Mouse (Mus musculus) embryonic facial prominence, embryonic 14.5 days (tissue): ENCODE measurements at regions not wholly inside any gene's neighbourhood (a gene's known extent, or its start where the extent isn't known, plus 50 kb on each side); places are given as distances from the start of the nearest gene placed in this dataset.

Experiments used
- ATAC-seq: fragments of 200-750 bp; cut with Nextera tagmentation; 2 replicates; pipeline ENCODE4 v1.8.0; 2017; ENCODE audit warnings: low read depth, moderate number of reproducible peaks, moderate TSS enrichment
- DNase-seq: peaks from one replicate; pipeline ENCODE4 v3.0.0-alpha.2; 2015; ENCODE audit warnings: low spot score
- H3K27ac ChIP-seq: fragments of 300-500 bp; sonication (generic); replicated peaks from 2 replicates; pipeline ENCODE4 v1.5.1; 2014; ENCODE audit warnings: low read depth, mild to moderate bottlenecking, low read length, moderate library complexity
- H3K27me3 ChIP-seq: fragments of 300-500 bp; sonication (generic); replicated peaks from 2 replicates; pipeline ENCODE4 v1.6.1; 2014; ENCODE audit warnings: low read length; ENCODE audit not compliant: control insufficient read depth, insufficient read depth
- H3K36me3 ChIP-seq: fragments of 300-500 bp; sonication (generic); 2 replicates; pipeline ENCODE4 v1.6.1; 2014; ENCODE audit warnings: low read length, mixed read lengths; ENCODE audit not compliant: control insufficient read depth, insufficient read depth
- H3K4me1 ChIP-seq: fragments of 300-500 bp; sonication (generic); 2 replicates; pipeline ENCODE4 v1.6.1; 2014; ENCODE audit warnings: antibody characterized with exemption, low read length; ENCODE audit not compliant: control insufficient read depth, insufficient read depth
- H3K4me2 ChIP-seq: fragments of 300-500 bp; sonication (generic); 2 replicates; pipeline ENCODE4 v1.6.1; 2014; ENCODE audit warnings: low read depth, mild to moderate bottlenecking, low read length, moderate library complexity, mixed read lengths
- H3K4me3 ChIP-seq: fragments of 300-500 bp; sonication (generic); 2 replicates; pipeline ENCODE4 v1.5.1; 2014; ENCODE audit warnings: low read depth, mild to moderate bottlenecking, low read length
- H3K9ac ChIP-seq: fragments of 300-500 bp; sonication (generic); 2 replicates; pipeline ENCODE4 v1.6.1; 2014; ENCODE audit warnings: low read depth, mild to moderate bottlenecking, low read length, moderate library complexity, mixed read lengths
- H3K9me3 ChIP-seq: fragments of 300-500 bp; sonication (generic); 2 replicates; pipeline ENCODE4 v1.6.1; 2016; ENCODE audit warnings: low read length; ENCODE audit not compliant: control insufficient read depth
- WGBS: fragments of 180-500 bp; shearing (Covaris S2); extraction: QIAGEN DNeasy Blood & Tissue Kit; methylation state at CpG from one replicate; pipeline ENCODE4 v1.1.7; 2014; 5-methylcytosine and 5-hydroxymethylcytosine counted together

- no peaks in the 10 kb centered on the region for H3K4me1 ChIP-seq
- H3K4me2 ChIP-seq: no peak overlapping the region
- ATAC-seq: no peak
- H3K27me3 ChIP-seq: no peaks in the 10 kb centered on the region
- H3K27ac ChIP-seq: no peak overlapping the region
- no peaks in the 10 kb centered on the region for H3K9me3 ChIP-seq
- DNase-seq: no peak
- no peak overlapping the region for H3K9ac ChIP-seq
- H3K4me3 ChIP-seq: no peak overlapping the region
- no peaks in the 10 kb centered on the region for H3K36me3 ChIP-seq
- WGBS: 75% methylated on average over 4 of the region's 4 CpGs
Observed at GRCm38 (mm10) chr5:26170717-26171500, 49.7 kb upstream of the Gm10220 start.
